Mouse (Mus musculus) layer of hippocampus, adult 18-20 months (tissue): ENCODE results near the gene BC034090. TPM values are rescaled to one million over a fixed set of nuclear protein-coding genes. Genes with fewer than 3 reads are reported as not detected.
A peak's percentile ranks its signal among the peaks of the same experiment; 100 is the strongest.
"Not testable (repeated sequence)": the region's sequence is repeated elsewhere in the genome, so short reads cannot be mapped to it uniquely, and the experiment has no call there.

Experiments
- DNase-seq, 2 experiments: peaks; one replicate each; pipeline ENCODE4 v3.0.0; 2022; ENCODE audit warnings: low spot score in 2 of 2
- total RNA-seq, 2 experiments: library from RNA; stranded (reverse); gene quantifications; 2 replicates each; pipeline ENCODE4 v1.2.3; 2021

BC034090 gene
- total RNA-seq, 2 experiments from 2014 or later: 5.9 to 7.6 TPM

- DNase-seq: no peak
Observed at GRCm38 (mm10) chr1:155196691-155197090, 47.6 kb downstream of the BC034090 start.

- DNase-seq: peak in 1 of 2 experiments; percentile 78
Observed at GRCm38 (mm10) chr1:155192805-155193368, 51.4 kb downstream of the BC034090 start.

GRCm38 (mm10) chr1:155191671-155192070 lies 52.6 kb downstream of the BC034090 start:
- no peak for DNase-seq

- DNase-seq: no peak
Observed at GRCm38 (mm10) chr1:155191219-155191618, 53.0 kb downstream of the BC034090 start.

- no peak for DNase-seq
Observed at GRCm38 (mm10) chr1:155188656-155189055, 55.6 kb downstream of the BC034090 start.

GRCm38 (mm10) chr1:155184191-155184590 lies 60.1 kb downstream of the BC034090 start:
- DNase-seq: no peak

- DNase-seq: peak in 1 of 2 experiments; percentile 55
Observed at GRCm38 (mm10) chr1:155178192-155178924, 65.9 kb downstream of the BC034090 start.

GRCm38 (mm10) chr1:155174424-155174823 lies 69.8 kb downstream of the BC034090 start:
- no peak for DNase-seq

- not testable (repeated sequence) for DNase-seq
Observed at GRCm38 (mm10) chr1:155173644-155174016, 70.6 kb downstream of the BC034090 start.

GRCm38 (mm10) chr1:155172895-155173643 lies 71.2 kb downstream of the BC034090 start:
- no peak for DNase-seq

GRCm38 (mm10) chr1:155169935-155170334 lies 74.3 kb downstream of the BC034090 start:
- DNase-seq: no peak

GRCm38 (mm10) chr1:155167453-155167852 lies 76.8 kb downstream of the BC034090 start:
- peak in 1 of 2 experiments; percentile 44 for DNase-seq

Other genes with a start within 250 kb of the BC034090 start
- gene Ier5, start 144.8 kb downstream of the BC034090 start, total RNA-seq: 10 to 100 TPM; 32.3 to 36.2 TPM
- 1 to 10 TPM; 3.8 to 4.1 TPM for gene Mr1, start 97.6 kb downstream of the BC034090 start, total RNA-seq
- gene Stx6, start 85.7 kb downstream of the BC034090 start, total RNA-seq: 100 to 1,000 TPM; 122 to 129 TPM
- 10 to 100 TPM; 83.2 to 86.2 TPM for gene Xpr1, start 173.0 kb upstream of the BC034090 start, total RNA-seq